Mouse (Mus musculus): ENCODE results near the gene Gm11172.
"Not testable (repeated sequence)": the region's sequence is repeated elsewhere in the genome, so short reads cannot be mapped to it uniquely, and the experiment has no call there.

Gm11172 gene

DNA sequence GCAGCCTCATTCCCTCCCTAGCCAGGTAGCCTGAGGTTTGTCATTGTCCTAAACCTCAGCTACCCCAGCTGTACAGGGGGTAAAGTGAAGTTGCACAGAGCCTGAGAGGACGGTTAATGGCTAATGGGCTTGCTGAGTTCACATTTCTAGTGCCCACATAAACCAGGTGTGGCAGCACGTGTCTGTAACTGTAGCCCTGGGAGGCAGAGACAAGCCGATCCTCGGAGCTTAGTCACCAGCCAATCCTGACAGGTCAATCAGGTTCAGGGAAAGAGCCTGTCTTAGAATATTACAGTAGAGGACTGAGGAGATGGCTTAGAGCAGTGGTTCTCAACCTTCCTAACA is 15.7 kb downstream of the Gm11172 start:
- in situ Hi-C loops (cut with MseI, MboI) = no loop called here

DNA sequence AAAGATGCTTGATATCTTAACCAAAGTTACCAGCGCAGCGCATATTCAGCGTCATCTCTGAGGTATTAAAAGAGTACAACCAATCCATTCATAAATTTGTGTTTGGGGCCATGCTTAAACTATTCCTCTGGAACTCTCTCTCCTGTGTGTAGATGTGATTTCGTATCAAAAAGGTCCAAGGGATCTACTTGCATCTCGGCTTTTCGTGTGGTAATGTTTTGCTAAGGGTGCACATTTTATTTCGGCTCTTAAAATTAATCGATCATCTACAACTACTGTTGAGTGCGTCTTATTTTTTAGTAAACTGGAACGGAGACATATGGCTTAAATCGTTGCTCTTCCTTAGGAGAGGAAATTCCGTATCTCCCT is 21.8 kb downstream of the Gm11172 start:
- in situ Hi-C loops (cut with MseI, MboI) = no loop called here

DNA sequence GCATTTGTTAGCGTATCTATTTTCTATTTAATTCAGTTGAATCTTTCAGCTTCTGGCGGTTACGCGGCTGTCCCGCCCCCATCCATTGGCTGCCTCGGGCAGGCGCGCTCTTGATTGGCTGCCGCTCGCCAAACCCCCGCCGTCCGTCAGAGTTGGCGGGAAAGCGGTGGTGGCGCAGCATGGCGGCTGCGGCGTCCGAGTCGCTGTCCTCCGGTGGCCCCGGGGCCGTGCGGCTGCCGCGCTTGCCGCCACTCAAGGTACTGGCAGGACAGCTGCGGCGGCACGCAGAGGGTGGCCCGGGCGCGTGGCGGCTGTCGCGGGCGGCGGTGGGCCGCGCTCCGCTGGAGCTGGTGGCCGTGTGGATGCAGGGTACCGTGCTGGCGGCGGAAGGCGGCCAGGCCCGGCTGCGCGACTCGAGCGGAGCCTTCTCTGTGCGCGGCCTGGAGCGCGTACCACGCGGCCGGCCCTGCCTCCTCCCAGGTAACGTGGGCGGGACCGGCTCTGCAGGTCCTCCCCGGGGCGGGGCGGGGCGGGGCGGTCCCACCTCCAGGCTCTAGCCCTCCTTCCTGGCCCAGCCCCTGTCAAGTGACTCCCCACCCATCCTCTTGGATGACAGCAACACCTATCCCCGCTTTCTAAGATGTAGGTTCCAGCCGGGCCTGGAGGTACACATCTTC is 22.3 kb downstream of the Gm11172 start, which contains the start of gene Rmi2:
Gene Rmi2 (plus strand): TSS at position 149 of the 677 bp plus-strand sequence.
- in situ Hi-C loops (cut with MseI, MboI) = no loop called here

DNA sequence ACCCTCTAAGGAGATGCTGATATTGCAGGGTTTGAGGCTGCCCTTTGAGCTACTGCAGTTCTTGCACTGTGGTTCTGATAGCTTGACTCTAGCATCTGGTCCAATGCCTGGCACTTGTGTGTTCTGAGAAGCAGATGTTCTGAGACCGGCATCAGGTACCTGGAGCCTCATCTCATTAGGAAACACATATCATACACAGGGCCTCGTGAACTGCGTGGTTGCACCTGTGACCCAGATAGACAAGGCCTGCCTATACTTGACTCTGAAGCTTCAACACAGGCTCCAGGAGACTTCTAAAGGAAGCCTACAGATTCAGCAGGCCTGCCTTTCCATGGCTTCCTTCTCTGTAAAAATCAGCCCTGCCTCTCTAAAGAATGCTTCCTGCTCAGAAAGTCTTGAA is 23.7 kb downstream of the Gm11172 start:
- in situ Hi-C loops (cut with MseI, MboI) = no loop called here

DNA sequence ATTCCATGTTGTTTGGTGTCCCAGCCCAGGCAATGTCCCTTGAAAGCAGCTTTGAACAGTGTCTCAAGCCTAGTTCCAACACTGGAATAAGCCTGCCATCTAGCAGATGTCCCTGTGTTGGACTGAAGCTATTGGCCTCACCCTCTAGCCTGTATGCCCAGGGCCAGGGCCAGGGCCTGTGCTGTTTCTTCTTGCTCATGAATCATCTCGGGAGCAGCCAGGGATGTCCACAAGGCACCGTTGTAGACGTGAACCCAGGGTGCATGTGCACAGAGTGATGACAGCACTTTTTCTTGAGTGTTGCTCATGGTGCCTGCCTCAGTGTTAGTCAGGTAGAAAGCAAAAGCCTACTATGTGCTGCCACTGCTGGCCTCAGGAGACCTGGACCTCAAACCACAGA is 24.5 kb downstream of the Gm11172 start:
- in situ Hi-C loops (cut with MseI, MboI) = no loop called here

DNA sequence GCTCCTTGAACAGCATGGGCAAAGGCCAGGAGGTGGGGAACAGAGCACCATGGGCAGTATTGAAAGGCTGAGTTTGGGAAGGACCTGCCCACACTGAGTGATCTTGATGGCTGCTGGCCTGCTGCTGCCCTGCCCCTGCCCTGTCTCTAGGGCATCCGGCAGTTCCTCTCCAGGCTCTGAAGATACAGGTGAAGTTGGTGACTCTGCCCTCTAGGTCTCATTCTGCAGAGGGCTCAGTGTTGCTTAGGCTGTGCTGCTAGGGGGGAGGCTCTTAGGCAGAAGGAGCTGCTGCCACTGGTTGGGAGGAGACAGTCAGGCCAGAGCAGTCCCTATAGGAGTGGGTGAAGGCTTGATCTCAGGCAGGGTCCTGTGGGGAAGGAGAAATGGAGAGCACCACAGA is 25.2 kb downstream of the Gm11172 start:
- in situ Hi-C loops (cut with MseI, MboI) = no loop called here

DNA sequence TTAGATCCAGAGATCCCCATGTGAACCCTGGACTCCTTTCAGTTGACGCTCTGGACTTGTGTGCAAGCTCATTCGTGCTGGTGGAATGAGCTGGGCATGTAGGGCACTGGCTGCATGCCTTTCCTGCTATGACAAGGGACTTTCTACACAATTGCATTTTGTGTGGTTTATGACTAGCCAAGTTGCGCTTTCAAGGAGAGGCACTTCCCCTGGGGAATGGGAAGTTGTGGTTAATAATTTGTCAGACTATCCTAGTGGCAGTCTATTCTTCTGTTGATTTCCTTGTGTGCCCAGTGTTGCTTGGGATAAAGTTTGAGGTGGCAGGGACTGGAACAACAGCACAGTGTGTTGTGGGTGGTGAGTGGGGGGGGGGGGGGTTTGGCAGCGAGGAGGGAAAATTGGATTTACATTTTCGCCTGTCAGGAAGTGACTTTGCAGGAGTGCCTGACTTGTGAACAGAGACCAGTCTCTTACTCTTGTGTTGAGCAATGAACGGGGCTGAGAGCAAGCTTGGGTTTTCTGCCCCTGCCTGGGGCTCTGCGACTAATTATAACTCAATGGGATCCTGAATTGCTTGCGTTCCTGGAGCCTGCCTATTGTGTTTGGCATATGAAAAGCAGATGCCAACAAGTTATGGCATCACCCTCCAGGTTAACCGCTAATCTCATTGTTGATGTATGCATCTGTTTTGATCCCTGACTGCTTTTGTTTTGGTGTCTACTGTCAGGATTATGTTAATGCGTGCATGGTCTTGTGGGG is 26.0 kb downstream of the Gm11172 start:
- in situ Hi-C loops (cut with MseI, MboI) = no loop called here

DNA sequence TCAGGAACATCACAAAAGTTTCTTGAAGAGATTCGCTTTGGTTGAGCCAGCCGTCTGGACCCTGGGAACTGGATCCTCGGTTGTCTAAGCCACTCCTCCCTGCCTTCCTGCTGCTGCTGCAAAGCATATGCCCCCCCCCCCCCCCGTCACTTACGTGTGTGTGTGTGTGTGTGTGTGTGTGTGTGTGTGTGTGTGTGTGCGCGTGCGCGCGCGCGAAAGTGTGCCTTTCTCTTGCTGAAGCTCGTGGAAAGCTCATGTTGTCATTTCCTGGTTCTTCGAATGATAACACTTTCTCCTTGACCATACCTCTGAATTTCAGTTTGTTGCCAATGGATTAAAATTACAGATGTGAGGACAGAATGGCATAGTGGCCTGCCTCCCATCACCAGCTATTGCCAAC is 27.3 kb downstream of the Gm11172 start:
- in situ Hi-C loops (cut with MseI, MboI) = loop anchor here in 1 of 2 experiments (10.0 kb wide), 1 partner anchor 265 kb away; no protein-coding TSS in a partner anchor

DNA sequence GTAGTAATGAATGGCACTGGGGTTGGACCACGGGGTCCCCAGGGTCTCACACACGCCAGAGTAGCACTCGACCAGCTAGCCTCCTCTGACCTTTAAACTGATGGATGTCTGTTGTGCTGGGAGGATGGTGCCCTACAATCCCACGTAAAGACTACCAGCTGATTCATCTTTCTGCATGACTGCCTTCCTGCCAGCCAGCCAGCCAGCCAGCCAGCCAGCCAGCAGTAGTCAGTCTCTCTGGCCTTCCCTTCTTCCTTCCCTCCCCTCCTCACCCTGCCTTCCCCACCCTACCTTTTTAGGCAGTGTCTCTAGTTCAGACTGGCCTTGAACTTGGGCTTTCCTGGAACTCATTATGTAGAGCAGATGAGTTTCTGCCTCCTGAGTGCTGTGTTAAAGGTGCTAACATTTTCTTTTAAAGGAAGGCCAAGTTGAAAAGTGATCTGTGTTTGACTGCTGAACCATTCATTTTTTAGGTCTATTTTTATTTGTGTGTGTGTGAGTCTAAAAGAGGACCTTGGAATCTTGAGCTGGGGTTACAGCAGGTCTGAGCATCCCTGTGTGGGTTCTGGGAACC is 29.7 kb downstream of the Gm11172 start:
- in situ Hi-C loops (cut with MseI, MboI) = loop anchor here in 1 of 2 experiments (10.0 kb wide), 1 partner anchor 268 kb away; no protein-coding TSS in a partner anchor

DNA sequence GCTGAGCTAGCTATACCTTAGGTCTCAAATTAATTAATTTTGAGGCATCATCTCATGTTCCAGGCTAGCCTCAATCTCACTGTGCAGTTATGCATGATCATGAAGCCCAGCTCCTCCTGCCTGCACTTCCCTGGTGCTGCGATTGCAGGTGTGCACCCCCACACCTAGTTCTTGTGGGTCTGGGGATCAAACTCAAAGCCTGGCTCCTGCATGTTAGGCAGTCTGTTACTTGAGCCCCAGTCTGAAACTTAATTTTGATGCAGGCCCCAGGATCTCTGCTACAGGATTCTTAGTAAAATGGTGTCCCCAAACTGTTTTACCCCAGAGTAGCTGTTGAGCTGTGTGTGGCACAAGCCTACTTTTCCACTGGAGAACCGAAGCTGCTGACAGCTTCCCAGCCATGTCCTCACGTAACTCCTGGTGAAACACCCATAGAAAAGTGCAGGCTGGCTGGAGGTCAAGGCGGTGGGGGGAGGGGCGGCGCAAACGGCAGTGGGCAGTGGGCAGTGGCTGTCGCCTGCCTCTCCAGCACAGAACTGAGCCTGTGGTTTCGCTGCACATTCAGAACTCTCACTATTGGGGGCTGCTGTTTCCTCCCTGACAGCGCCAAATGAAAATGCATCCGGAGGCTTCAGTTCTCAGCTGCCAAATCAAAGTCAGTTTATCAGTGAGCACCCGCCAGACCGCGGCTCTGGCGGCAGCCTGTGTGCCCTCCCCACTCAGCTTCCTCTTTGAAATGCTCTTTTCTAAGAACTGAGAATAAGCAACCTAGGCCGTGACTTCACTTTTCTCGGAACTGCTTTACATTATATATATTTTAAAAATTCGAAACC is 31.0 kb downstream of the Gm11172 start:
- in situ Hi-C loops (cut with MseI, MboI) = loop anchor here in 1 of 2 experiments (10.0 kb wide), 1 partner anchor 269 kb away; no protein-coding TSS in a partner anchor

DNA sequence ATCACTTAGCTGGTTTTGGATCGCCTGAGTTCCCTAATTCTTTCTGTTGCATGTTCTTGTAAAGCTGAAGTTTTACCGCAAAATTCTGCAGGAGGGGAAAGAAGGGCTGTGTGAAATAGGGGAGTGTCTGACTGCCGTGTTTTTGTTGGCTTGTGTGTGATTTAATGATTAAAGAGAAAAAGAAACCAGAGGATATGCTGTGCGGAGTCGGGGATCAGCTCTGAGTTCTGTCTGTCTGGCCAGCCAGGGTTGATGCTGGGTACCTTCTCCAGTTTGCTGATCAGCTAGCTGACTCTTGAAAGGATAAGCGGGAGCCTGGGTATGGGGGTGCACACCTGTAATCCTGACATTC is 31.6 kb downstream of the Gm11172 start:
- in situ Hi-C loops (cut with MseI, MboI) = loop anchor here in 1 of 2 experiments (10.0 kb wide), 1 partner anchor 269 kb away; no protein-coding TSS in a partner anchor

DNA sequence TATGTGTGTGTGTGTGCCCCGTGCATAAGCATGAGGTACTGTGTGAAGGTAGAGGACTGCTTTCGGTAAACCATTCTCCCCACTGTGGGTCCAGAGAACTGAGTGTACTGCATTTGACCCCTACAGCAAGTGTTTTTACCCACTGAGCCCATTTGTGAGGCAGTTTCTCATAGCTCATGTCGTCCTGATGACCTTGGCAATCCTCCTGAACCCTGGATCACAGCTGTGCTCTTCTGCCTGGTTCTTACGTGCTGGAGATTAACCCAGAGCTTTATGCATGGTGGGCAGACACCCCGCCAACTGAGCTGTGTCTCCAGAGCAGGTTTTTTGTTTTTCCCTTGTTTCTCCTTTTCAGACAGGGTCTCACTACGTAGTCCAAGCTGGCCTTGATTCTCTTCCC is 33.2 kb downstream of the Gm11172 start:
- in situ Hi-C loops (cut with MseI, MboI) = loop anchor here (5.0 to 10.0 kb wide), 2 partner anchors 271 to 279 kb away; no protein-coding TSS in a partner anchor

DNA sequence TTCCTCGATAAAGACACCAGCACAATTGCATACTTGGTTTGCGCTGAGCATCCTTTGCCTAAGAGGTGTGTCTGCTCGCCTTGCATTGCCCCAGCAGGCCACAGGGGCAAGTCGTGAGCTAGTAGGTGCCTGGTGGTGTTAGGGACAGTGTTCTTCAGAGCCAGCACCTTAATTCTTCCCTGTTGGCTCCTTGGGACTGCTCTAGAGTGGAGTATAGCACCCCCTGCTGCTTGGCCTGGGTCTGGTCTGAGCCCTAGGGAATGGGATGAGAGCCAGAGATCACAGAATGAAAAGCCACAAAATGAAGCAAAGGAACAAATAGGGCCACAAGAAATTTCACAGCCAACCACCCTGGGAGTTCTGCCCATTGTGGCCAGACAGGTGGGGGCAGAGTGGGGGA is 33.8 kb downstream of the Gm11172 start:
- in situ Hi-C loops (cut with MseI, MboI) = loop anchor here (5.0 to 10.0 kb wide), 2 partner anchors 272 to 279 kb away; no protein-coding TSS in a partner anchor

DNA sequence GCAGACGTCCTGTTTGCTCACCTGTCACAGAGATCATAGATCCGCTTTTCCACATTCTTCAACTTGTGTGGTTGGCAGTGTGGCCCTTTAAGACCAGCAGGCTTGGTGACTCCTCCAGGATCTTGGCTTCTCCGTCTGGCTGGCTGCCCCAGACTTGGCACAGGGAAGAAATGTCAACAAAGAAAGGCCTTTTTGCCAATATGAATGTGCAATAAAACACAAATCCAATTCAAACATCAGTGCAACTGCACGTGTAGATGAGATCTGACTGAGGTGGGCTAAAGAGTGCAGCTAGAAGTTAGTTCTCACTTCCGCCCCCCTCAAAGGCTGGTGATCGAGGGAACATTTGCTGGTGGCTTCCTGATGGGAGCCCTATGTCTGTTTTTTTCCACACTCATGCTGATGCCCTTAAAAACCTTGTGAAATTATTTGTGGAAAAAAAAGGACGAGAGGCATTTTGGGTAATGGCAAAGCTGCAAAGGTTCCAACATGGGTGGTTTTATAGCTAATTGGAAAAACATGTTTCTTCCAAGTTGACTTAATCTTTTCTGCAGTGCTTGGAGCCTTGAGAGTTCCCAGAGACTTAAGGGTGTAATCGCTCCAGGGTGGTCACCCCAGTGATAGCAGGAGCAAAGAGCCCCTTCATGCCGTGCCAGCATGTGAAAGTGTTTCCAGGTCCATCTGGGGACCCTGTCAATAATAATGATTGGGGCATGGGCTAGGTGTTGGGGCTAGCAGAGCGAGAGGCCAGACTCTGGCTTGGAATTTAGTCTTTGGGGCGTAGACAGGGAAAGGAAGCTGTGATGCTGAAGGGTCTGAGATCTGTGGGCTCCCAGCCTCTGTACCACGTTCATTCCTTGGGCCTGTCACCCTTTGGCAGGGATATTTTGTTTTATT is 37.5 kb downstream of the Gm11172 start:
- in situ Hi-C loops (cut with MseI, MboI) = loop anchor here (5.0 to 10.0 kb wide), 2 partner anchors 275 to 283 kb away; no protein-coding TSS in a partner anchor

DNA sequence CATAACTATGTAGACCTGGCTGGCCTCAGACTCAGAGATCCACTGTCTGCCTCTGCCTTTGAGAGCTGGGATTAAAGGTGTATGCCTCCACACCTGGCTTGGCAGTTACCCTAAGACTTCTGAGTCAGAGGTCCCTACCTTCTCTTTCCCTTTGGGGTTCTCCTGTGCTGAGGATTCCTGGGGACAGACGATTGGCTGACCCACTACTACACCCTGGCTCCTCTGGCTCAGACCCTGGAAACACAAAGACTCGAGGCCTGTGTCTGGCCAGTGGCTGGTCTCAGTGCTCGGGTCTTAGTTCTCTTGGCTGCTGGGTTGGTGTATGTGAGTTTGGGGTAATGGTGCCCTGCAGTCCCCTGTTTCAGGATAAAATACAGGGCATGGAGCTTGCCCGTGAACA is 38.2 kb downstream of the Gm11172 start:
- in situ Hi-C loops (cut with MseI, MboI) = no loop called here

DNA sequence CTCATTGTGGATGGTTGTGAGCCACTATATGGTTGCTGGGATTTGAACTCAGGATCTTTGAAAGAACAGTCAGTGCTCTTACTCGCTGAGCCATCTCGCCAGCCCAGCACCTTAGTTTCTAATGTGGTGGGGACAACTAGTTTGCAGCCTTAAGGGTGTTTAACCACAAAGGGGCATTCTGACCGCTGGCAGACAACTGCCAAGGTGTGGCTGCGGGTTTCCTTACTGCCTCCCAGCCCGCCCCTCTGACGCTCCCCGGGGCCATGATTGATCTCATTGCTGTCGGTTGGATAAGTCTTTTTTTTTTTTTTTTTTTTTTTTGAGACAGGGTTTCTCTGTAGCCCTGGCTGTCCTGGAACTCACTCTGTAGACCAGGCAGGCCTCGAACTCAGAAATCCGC is 39.5 kb downstream of the Gm11172 start:
- in situ Hi-C loops (cut with MseI, MboI) = not testable (repeated sequence)

DNA sequence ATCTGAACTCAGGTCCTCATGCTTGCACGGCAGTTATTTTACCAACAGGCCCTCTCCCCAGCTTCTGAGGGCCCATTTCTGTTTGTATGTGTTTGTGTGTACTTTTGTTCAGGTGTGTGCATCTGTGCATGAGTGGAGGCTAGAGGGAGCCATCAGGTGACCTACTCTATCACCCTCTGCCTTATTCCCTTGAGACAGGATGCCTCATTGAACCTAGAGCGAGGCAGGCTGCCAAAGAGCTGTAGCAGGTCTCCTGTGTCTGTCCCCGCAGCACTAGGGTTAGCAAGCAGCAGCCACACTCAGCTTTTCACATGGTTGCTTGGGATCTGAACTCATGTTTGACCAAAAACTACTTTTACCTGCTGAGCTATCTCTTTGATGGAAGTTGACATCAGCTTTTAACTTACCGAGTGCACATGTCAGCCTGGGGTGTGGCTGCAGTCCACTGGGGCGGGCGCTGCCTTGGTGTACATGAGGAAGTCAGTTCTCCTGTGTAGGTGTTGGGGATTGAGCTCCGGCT is 47.1 kb downstream of the Gm11172 start:
- in situ Hi-C loops (cut with MseI, MboI) = loop anchor here in 1 of 2 experiments (5.0 kb wide), 1 partner anchor 292 kb away; no protein-coding TSS in a partner anchor

DNA sequence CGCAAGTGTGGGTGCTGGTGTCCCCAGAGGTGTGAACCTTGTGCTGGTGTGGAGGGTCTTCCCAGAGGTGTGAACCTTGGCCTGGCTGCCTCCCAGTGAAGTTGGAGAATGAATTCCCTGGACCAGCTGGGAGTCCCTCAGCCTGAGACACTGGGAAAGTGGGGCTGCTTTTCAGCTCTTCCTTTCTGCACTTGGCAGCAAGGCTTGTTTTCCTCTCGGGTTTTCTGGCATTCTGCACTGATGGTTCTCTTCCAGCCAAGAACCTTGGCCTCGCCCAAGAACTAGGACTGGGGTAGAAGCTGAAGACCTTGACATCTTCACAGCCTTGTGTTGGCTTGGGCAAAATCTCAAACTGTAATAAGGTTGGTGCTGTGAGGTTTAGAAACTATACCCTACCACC is 48.7 kb downstream of the Gm11172 start:
- in situ Hi-C loops (cut with MseI, MboI) = loop anchor here in 1 of 2 experiments (5.0 kb wide), 1 partner anchor 294 kb away; no protein-coding TSS in a partner anchor
